Mouse (Mus musculus) bone marrow macrophage, adult 2 months (primary cell): Measurements from ENCODE around the gene Scn1a. TPM values are rescaled to one million over a fixed set of nuclear protein-coding genes. Genes with fewer than 3 reads are reported as not detected.
A peak's percentile ranks its signal among the peaks of the same experiment; 100 is the strongest.

Experiments used
- H3K27ac ChIP-seq: 2 replicates; pipeline ENCODE4 v1.5.1; 2012; ENCODE audit warnings: low read depth, low read length; ENCODE audit not compliant: insufficient read depth
- H3K4me1 ChIP-seq: 2 replicates; pipeline ENCODE4 v1.6.1; 2012; ENCODE audit warnings: low read length; ENCODE audit not compliant: control insufficient read depth, insufficient read depth
- H3K4me3 ChIP-seq: 2 replicates; pipeline ENCODE4 v1.5.1; 2012; ENCODE audit warnings: mild to moderate bottlenecking, low read length, moderate library complexity; ENCODE audit not compliant: insufficient read depth
- CTCF ChIP-seq: IDR thresholded peaks from 2 replicates; pipeline ENCODE4 v1.5.1; 2012; ENCODE audit warnings: low read depth, mild to moderate bottlenecking, low read length, moderate library complexity
- POLR2A ChIP-seq: IDR thresholded peaks from 2 replicates; pipeline ENCODE4 v1.6.1; 2012; ENCODE audit warnings: mild to moderate bottlenecking, low read depth, low read length, borderline replicate concordance
- polyA plus RNA-seq: library from polyadenylated mRNA; stranded (reverse); fragments of >200 nt; gene quantifications from 2 replicates; pipeline ENCODE4 v1.2.4, GENCODE M21; 2012; ENCODE audit not compliant: missing spikeins, insufficient read depth, insufficient read length

The Scn1a gene
- polyA plus RNA-seq, 1 experiment: not detected

- Histone ChIP-seq H3K4me1 (peaks cover 4% of the 10 kb centered on the region), H3K27ac (peak within 1 kb of the TSS; percentile 54), H3K4me3 (peak within 1 kb of the TSS; percentile 89)
- TF ChIP-seq CTCF (peak; percentile 68), POLR2A (no peak)
Observed at GRCm38 (mm10) chr2:66256220-66257131, 184.2 kb downstream of the Scn1a start, which contains the start of gene Ttc21b. Ttc21b (minus strand) TSS chr2:66256617.

- H3K4me3 ChIP-seq: no peak overlapping the region
- TF ChIP-seq CTCF (no peak), POLR2A (no peak)
- H3K27ac ChIP-seq: no peak overlapping the region
Observed at GRCm38 (mm10) chr2:66244013-66244412, 196.6 kb downstream of the Scn1a start.

GRCm38 (mm10) chr2:66240334-66240733 lies 200.3 kb downstream of the Scn1a start:
- H3K27ac ChIP-seq: no peak overlapping the region

More at GRCm38 (mm10) chr2:66244013-66244412, 196.6 kb downstream of the Scn1a start:
- no peaks in the 10 kb centered on the region for H3K4me1 ChIP-seq

DNA sequence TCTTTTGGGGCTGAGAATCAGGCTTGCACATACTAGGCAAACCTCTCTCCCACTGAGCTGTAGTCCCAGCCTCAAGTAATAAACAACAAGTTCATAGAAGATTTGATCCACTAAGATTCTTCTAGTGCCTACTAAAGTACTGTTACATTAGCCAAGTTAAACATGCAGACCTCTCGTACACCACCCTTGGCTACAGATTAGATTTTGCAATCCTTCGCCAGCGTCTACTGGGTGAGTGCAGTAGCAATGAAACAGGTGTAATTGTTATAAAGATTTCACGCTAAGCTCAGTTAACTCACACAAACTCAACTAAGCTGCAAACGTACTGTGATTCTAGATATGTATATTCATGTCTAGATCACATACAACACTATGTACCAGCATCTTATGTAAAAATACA lies 201.8 kb downstream of the Scn1a start:
- no peak for TF ChIP-seq CTCF
- no peak for TF ChIP-seq POLR2A
- no peak overlapping the region for H3K27ac ChIP-seq
- no peak overlapping the region for H3K4me3 ChIP-seq
- no peaks in the 10 kb centered on the region for H3K4me1 ChIP-seq

More at GRCm38 (mm10) chr2:66240334-66240733, 200.3 kb downstream of the Scn1a start:
- H3K4me1 ChIP-seq: no peaks in the 10 kb centered on the region
- H3K4me3 ChIP-seq: no peak overlapping the region
- no peak for TF ChIP-seq CTCF
- TF ChIP-seq POLR2A: no peak

GRCm38 (mm10) chr2:66220954-66221353 lies 219.7 kb downstream of the Scn1a start:
- no peak for TF ChIP-seq CTCF
- TF ChIP-seq POLR2A: no peak
- H3K4me3 ChIP-seq: no peak overlapping the region
- H3K27ac ChIP-seq: no peak overlapping the region
- no peaks in the 10 kb centered on the region for H3K4me1 ChIP-seq

Other genes starting within 250 kb of the Scn1a start
- gene Ttc21b, start 184.2 kb downstream of the Scn1a start, polyA plus RNA-seq: 4.8 and 5.6 TPM in 2 replicates
- not detected in 2 replicates for gene Scn9a, start 194.1 kb upstream of the Scn1a start, polyA plus RNA-seq